Mouse (Mus musculus): ENCODE measurements at regions not wholly inside any gene's neighbourhood (a gene's known extent, or its start where the extent isn't known, plus 50 kb on each side); places are given as distances from the start of the nearest gene placed in this dataset.

DNA sequence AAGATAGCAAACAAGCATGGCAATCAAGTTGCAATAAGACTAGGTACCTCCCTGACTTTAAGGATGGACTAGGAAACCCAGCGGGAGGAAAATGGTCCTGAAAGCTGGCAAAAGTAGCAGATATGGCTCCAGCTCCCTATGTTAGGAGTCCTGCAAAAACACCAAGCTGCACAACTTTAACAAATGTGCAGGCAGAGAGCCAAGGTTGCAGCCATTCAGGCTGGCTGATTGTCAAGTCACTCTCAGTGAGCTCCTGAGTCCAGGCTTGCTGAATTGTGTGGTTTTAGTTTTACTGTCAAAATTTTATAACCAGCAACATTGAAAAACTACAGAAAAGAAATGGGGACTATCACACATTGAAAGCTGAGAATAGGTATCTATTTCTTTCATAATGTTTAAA, 1122.8 kb upstream of the Slc10a2 start:
- no peaks in the 10 kb centered on the region for H3K9me3 ChIP-seq
- H3K27ac ChIP-seq = no peak overlapping the region
- 77% methylated on average over 1 of the region's 1 CpGs for WGBS
- DNase-seq (ENCODE audit: low spot score) = no peak
- no peaks in the 10 kb centered on the region for H3K36me3 ChIP-seq
- no peaks in the 10 kb centered on the region for H3K27me3 ChIP-seq (ENCODE audit: insufficient read depth, poor library complexity, severe bottlenecking)
- no peak overlapping the region for H3K4me3 ChIP-seq
- no peaks in the 10 kb centered on the region for H3K4me1 ChIP-seq

- Histone ChIP-seq H3K9me3 (no peaks in the 10 kb centered on the region), H3K36me3 (no peaks in the 10 kb centered on the region), H3K27ac (no peak overlapping the region), H3K27me3 (ENCODE audit: insufficient read depth, poor library complexity, severe bottlenecking) (no peaks in the 10 kb centered on the region), H3K4me1 (no peaks in the 10 kb centered on the region), H3K4me3 (no peak overlapping the region)
- WGBS = 79% methylated on average over 1 of the region's 1 CpGs
- no peak for DNase-seq (ENCODE audit: low spot score)
Measured at GRCm38 (mm10) chr8:6225194-6225593, 1120.0 kb upstream of the Slc10a2 start.

- Histone ChIP-seq H3K4me1 (no peaks in the 10 kb centered on the region), H3K27ac (no peak overlapping the region), H3K9me3 (no peaks in the 10 kb centered on the region), H3K27me3 (ENCODE audit: insufficient read depth, poor library complexity, severe bottlenecking) (no peaks in the 10 kb centered on the region), H3K4me3 (no peak overlapping the region), H3K36me3 (no peaks in the 10 kb centered on the region)
- 61% methylated on average over 2 of the region's 2 CpGs for WGBS
- DNase-seq (ENCODE audit: low spot score) = no peak
Measured at GRCm38 (mm10) chr8:6207617-6208349, 1102.6 kb upstream of the Slc10a2 start.

GRCm38 (mm10) chr8:6204051-6204745, 1099.0 kb upstream of the Slc10a2 start:
- no peak overlapping the region for H3K4me3 ChIP-seq
- H3K36me3 ChIP-seq = no peaks in the 10 kb centered on the region
- DNase-seq (ENCODE audit: low spot score) = no peak
- no peaks in the 10 kb centered on the region for H3K27me3 ChIP-seq (ENCODE audit: insufficient read depth, poor library complexity, severe bottlenecking)
- no peaks in the 10 kb centered on the region for H3K4me1 ChIP-seq
- no peak overlapping the region for H3K27ac ChIP-seq
- H3K9me3 ChIP-seq = no peaks in the 10 kb centered on the region
- 78% methylated on average over 3 of the region's 3 CpGs for WGBS

DNA sequence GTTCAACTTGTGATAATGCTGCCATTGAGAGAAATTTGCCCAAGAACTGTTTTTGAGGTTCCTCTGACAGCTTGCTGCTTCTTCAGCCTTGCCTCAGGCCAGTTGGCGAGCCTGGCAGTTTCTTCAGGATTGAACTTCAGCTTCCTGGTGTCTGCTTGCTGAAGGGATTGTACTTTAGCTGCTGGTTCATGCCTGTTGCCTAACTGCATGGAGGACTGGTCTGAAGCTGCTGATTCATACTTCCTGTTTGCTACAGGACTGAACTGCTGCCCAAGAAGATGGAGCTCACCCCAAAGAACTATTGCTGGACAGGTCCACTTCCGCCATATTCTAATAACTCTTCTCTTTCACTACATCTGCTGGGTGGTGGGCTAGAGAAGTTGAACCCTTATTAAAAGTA, 1086.3 kb upstream of the Slc10a2 start:
- Histone ChIP-seq H3K27ac (no peak overlapping the region), H3K36me3 (no peaks in the 10 kb centered on the region), H3K27me3 (ENCODE audit: insufficient read depth, poor library complexity, severe bottlenecking) (no peaks in the 10 kb centered on the region), H3K4me3 (no peak overlapping the region), H3K4me1 (no peaks in the 10 kb centered on the region), H3K9me3 (no peaks in the 10 kb centered on the region)
- DNase-seq (ENCODE audit: low spot score) = no peak
- WGBS = 78% methylated on average over 2 of the region's 2 CpGs

DNA sequence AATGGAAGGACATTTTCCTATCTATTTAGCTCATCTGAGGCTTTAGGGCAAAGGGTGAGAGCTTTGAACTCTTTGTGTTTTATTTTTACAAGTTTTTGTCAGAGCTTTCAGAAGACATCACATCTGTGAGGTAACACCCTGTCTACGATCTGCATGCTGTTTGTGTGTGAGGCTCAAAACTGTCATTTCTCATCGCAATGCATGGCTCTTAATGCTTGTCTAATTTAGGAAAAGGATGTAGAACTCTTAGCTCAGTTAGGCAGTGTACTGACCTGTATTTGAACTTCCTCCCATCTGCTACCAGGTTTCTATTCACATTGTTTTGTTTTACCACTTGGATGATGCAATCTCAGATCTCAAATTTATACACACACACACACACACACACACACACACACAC, 1083.3 kb upstream of the Slc10a2 start:
- no peaks in the 10 kb centered on the region for H3K27me3 ChIP-seq (ENCODE audit: insufficient read depth, poor library complexity, severe bottlenecking)
- H3K4me3 ChIP-seq = no peak overlapping the region
- no peaks in the 10 kb centered on the region for H3K4me1 ChIP-seq
- no peak for DNase-seq (ENCODE audit: low spot score)
- H3K9me3 ChIP-seq = no peaks in the 10 kb centered on the region
- H3K27ac ChIP-seq = no peak overlapping the region
- 68% methylated on average over 2 of the region's 2 CpGs for WGBS
- H3K36me3 ChIP-seq = no peaks in the 10 kb centered on the region

DNA sequence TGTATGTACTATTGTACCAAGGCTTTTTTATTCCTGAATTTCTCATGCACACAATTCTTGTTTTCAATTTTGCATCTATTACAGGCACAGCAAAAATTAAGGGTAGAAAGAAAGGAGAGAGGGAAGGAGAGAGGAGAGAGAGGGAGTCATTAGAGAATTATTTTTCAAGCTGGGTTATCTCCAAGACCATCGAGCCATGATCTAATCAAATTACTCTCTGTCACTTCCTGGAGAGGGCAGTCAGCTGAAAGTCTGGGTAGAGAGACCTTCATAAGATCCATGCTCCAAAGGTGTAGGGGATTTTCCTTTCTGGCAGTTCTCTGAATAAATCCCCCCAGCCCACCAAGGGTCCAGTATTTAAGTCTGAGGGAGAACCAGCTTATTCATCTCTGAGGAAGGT, 1081.4 kb upstream of the Slc10a2 start:
- no peaks in the 10 kb centered on the region for H3K9me3 ChIP-seq
- H3K4me3 ChIP-seq = no peak overlapping the region
- no peaks in the 10 kb centered on the region for H3K36me3 ChIP-seq
- WGBS = 66% methylated on average over 1 of the region's 1 CpGs
- H3K4me1 ChIP-seq = no peaks in the 10 kb centered on the region
- no peaks in the 10 kb centered on the region for H3K27me3 ChIP-seq (ENCODE audit: insufficient read depth, poor library complexity, severe bottlenecking)
- H3K27ac ChIP-seq = no peak overlapping the region
- DNase-seq (ENCODE audit: low spot score) = no peak

DNA sequence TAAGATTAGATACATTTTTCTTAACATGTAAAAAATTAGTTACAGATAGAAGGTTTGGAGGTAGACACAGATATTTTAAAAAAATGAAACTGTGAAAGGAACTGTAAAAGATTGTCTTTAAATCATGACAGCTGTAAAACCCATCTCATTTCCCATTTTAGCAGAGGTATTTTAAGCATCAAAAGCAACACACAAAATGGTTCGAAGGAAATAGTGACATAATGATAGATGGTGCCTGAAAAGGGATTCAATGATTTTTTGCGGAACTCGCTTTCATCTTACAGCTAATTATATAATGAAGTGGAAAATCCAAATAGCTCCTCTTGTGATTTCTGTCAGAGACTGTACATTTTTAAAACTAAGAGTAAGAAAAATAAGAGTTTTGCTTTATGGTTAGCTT, 1074.5 kb upstream of the Slc10a2 start:
- Histone ChIP-seq H3K27me3 (ENCODE audit: insufficient read depth, poor library complexity, severe bottlenecking) (no peaks in the 10 kb centered on the region), H3K9me3 (no peaks in the 10 kb centered on the region), H3K4me1 (no peaks in the 10 kb centered on the region), H3K27ac (no peak overlapping the region), H3K4me3 (no peak overlapping the region), H3K36me3 (no peaks in the 10 kb centered on the region)
- WGBS = 86% methylated on average over 3 of the region's 3 CpGs
- DNase-seq (ENCODE audit: low spot score) = no peak

DNA sequence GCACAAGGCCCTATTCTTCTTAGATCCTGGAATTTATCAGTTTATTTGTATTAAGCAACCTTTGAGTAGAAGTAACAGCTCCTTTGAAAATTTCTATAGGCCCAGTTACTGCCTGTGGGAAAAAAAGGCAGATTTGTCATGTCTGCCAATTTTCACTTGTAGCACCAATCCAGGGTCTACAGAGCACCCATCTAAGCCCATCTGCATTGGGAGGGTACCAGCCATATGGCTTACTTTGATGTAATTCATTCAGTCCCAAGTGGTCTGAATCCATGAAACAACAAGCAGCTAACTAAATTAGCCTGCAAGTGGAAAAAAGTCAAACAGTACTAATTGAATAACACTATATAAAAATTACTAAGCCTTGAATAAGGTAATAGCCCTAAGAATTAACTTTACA, 1061.3 kb upstream of the Slc10a2 start:
- Histone ChIP-seq H3K4me3 (no peak overlapping the region), H3K4me1 (no peaks in the 10 kb centered on the region), H3K9me3 (no peaks in the 10 kb centered on the region), H3K27ac (no peak overlapping the region), H3K27me3 (ENCODE audit: insufficient read depth, poor library complexity, severe bottlenecking) (no peaks in the 10 kb centered on the region), H3K36me3 (no peaks in the 10 kb centered on the region)
- DNase-seq (ENCODE audit: low spot score) = no peak

DNA sequence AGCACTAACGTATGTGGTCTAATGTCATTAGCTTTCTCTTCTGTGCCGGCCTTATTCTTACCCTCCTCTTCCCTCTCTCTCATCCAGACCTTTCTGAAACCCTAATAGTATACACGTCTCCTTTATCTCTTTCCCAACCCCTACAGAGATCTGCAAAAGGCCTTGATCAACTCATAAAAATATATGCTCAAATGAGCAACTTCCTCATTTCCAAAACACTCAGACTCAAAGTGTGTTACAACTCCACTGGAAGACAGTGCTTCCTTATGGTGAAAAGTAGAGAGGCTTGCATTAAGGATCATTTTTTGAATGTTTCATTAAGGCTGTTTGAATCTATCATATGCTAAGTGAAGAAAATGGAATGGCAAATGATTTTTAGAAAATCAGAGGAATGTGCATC, 1060.1 kb upstream of the Slc10a2 start:
- Histone ChIP-seq H3K36me3 (no peaks in the 10 kb centered on the region), H3K27ac (no peak overlapping the region), H3K27me3 (ENCODE audit: insufficient read depth, poor library complexity, severe bottlenecking) (no peaks in the 10 kb centered on the region), H3K9me3 (no peaks in the 10 kb centered on the region), H3K4me3 (no peak overlapping the region), H3K4me1 (no peaks in the 10 kb centered on the region)
- WGBS = 71% methylated on average over 3 of the region's 3 CpGs
- DNase-seq (ENCODE audit: low spot score) = no peak

DNA sequence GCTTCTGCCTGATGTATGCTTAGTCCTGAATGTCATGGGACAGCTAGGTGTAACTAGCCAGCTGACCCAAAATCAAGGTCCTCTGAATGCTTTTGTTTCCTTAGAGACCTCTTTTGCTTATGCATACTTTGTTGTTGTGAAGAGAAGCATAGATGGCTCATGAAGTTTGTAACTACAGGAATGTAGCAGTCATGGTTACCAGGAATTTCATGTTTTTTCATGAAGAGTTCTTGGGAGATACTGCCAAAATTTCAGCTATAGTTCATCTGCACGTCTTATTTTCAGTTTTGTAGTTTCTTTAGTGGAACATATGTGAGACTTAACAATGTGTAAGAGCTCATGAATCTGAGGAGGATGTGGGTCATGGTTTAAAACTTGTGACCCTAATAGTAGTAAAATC, 1059.6 kb upstream of the Slc10a2 start:
- no peak for DNase-seq (ENCODE audit: low spot score)
- Histone ChIP-seq H3K4me1 (no peaks in the 10 kb centered on the region), H3K9me3 (no peaks in the 10 kb centered on the region), H3K27me3 (ENCODE audit: insufficient read depth, poor library complexity, severe bottlenecking) (no peaks in the 10 kb centered on the region), H3K36me3 (no peaks in the 10 kb centered on the region), H3K27ac (no peak overlapping the region), H3K4me3 (no peak overlapping the region)
- 63% methylated on average over 1 of the region's 1 CpGs for WGBS

- H3K9me3 ChIP-seq = no peaks in the 10 kb centered on the region
- H3K27me3 ChIP-seq (ENCODE audit: insufficient read depth, poor library complexity, severe bottlenecking) = no peaks in the 10 kb centered on the region
- H3K27ac ChIP-seq = no peak overlapping the region
- H3K4me1 ChIP-seq = no peaks in the 10 kb centered on the region
- H3K36me3 ChIP-seq = no peaks in the 10 kb centered on the region
- no peak for DNase-seq (ENCODE audit: low spot score)
- no peak overlapping the region for H3K4me3 ChIP-seq
- WGBS = 34% methylated on average over 4 of the region's 4 CpGs
Measured at GRCm38 (mm10) chr8:6144588-6144987, 1039.4 kb upstream of the Slc10a2 start.

DNA sequence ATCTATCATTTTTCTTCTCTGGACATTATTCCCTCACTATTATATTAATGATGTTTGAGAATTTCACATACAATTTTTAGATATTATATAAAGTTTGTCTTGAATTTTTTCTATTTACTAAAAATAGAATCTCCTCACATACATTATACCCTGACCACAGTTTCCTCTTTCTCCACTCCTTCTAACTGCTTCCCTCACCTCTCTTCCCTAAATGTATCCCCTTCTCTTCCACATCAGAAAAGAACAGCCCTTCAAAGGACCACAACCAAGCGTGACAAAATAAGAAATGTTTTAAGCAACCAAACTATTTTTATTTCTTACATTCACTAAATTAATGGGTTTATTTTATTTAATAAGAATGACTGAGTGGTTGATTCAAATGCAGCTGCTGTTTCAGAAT, 1034.9 kb upstream of the Slc10a2 start:
- Histone ChIP-seq H3K4me3 (no peak overlapping the region), H3K36me3 (no peaks in the 10 kb centered on the region), H3K9me3 (no peaks in the 10 kb centered on the region), H3K4me1 (no peaks in the 10 kb centered on the region), H3K27me3 (ENCODE audit: insufficient read depth, poor library complexity, severe bottlenecking) (no peaks in the 10 kb centered on the region), H3K27ac (no peak overlapping the region)
- no peak for DNase-seq (ENCODE audit: low spot score)
- 91% methylated on average over 1 of the region's 1 CpGs for WGBS

DNA sequence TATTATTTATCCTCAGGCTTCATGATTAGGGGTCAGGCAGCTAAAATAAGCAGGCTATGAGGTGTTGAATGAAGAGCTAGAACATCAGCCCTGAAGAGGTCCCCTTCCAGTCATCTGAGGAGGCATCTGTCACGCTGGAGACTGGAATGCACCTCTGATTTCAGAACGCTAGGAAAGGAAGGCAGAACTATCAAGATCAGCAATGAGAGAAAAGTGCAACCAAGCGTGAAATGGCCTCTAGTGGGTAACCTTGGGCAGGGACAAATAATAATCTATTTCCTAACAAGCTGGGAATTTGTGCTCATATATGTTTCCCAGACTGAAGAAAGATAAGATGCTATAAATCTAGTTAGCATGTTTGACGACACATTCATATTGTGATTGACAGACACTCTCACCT, 1034.0 kb upstream of the Slc10a2 start:
- no peaks in the 10 kb centered on the region for H3K36me3 ChIP-seq
- H3K4me1 ChIP-seq = no peaks in the 10 kb centered on the region
- 33% methylated on average over 4 of the region's 4 CpGs for WGBS
- no peak overlapping the region for H3K27ac ChIP-seq
- no peaks in the 10 kb centered on the region for H3K27me3 ChIP-seq (ENCODE audit: insufficient read depth, poor library complexity, severe bottlenecking)
- no peaks in the 10 kb centered on the region for H3K9me3 ChIP-seq
- H3K4me3 ChIP-seq = no peak overlapping the region
- no peak for DNase-seq (ENCODE audit: low spot score)

Measured in heart, embryonic 10.5 days (tissue).